Mouse (Mus musculus) layer of hippocampus, postnatal 25 days (tissue): ENCODE measurements around the gene Jak3. TPM values are rescaled to one million over a fixed set of nuclear protein-coding genes. Genes with fewer than 3 reads are reported as not detected.
"Not testable (repeated sequence)": the region's sequence is repeated elsewhere in the genome, so short reads cannot be mapped to it uniquely, and the experiment has no call there.

Experiments
- DNase-seq, 2 experiments: peaks; one replicate each; pipeline ENCODE4 v3.0.0; 2022; ENCODE audit warnings: mixed read lengths in 2 of 2, low spot score in 1 of 2; ENCODE audit errors: extremely low spot score in 1 of 2
- microRNA-seq, 2 experiments: library from miRNA; unstranded; fragments of <30 nt; microRNA quantifications; one replicate each; pipeline ENCODE4 v1.2.0; 2021
- total RNA-seq, 2 experiments: library from RNA; stranded (reverse); gene quantifications; 2 replicates each; pipeline ENCODE4 v1.2.3; 2021

Gene Jak3
- total RNA-seq, 2 experiments from 2014 or later = 4.9 to 5.6 TPM

DNA sequence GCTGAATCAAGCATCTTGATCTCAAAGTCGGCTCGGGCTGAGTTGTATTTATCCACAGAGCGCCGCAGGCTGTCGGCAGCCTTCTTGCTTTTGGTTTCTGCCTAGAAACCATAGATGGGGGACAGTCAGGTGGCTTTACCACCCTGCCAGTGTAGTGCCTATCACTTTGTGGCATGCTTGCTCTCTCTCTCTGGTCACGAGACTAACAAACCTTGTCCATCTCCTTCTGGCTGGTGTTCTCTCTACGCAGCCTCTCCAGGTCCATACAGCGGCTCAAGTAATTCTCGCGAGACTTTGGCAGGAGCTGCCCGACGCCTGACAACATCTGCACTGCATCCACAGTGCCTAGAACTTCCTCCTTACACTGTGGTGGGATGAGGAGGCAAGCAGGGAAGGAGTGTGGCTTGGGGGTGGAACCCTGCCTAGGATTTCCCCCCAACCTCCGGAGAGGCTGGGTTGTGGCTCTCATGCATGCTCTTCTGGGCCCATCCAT, 40.5 kb downstream of the Jak3 start:
- no peak for DNase-seq

DNA sequence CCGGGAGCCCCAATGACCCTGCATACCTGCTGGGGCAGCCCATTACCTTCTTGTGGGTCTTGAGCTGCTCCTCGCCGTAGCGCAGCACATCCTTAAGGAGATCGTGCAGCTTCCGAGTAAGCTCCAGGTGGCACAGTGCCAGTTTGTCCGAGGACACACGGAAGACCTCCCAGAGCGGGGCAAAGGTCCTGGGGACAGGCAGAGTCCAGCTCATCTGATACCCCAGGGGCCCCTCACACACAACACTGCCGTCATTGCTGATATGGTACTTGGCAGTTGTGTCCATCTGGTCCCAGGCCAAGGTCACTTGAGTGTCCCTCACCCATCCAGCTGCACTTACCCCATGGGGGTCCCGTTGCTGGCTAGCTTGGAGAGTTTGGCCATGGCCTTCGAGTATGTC, 41.0 kb downstream of the Jak3 start:
- no peak for DNase-seq

DNA sequence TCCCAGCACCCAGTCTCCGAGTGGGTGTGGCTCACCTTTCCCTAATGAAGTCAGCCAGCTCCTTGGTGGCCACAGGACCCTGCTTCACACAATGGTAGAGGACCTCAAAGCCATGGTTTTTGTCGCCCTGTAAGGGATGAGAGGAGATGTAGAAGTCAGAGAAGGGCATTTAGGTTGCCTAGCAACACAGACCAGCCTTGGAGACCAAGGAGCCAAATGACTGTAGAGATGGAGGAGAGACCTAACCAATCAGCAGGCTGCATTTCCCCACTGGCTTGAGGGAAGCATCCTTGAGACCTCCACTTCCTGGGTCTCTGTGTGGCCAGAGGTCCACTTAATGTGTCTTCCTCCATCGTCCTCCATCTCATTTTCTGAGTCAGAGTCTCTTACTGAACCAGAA, 42.2 kb downstream of the Jak3 start:
- DNase-seq = no peak

DNA sequence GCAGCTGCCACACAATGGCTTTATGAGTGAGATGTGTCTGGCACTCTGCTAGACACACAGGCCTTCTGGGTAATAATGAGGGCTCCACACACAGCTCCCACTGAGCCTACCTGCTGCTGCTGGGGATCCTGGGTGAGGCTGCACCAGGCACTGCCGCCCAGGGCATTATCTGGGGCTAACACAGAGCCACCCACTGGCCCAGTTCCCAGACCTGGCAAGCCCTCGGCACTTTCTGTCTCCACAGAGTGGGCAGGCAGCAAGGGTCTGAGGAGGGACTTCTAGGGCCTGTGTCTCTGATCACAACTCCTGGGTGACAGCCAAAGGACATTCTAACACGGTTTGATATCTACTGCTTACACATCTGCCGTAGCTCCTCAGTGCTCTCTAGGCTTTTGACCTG, 43.1 kb downstream of the Jak3 start:
- DNase-seq = peak in 1 of 2 experiments; percentile 56

DNA sequence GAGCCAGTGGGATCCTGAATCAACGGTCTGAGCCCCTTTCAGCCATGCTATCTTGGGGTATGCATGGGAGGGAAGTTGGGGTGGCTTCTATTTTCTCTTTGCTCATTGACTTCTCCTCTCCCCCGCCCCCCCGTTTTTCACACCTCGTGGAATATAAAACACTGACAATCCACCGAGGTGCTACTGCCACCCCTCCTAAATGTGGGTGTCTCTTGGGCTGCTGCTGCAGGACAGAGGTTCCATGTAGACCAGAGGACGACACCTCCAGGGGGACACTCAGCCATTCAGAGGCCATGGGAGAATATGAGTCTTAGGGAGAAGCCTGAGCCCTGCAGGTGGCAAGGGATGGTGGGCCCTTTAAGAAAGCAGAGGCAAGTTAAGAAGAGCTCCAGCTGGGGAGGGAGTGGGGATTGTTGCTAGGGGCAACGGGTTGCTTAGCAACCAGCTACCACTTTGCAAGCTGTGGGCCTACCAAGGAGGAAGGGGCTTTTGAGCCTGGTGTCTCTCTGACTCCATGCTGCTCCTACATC, 43.9 kb downstream of the Jak3 start:
- DNase-seq = peak; percentile 60 to 65

DNA sequence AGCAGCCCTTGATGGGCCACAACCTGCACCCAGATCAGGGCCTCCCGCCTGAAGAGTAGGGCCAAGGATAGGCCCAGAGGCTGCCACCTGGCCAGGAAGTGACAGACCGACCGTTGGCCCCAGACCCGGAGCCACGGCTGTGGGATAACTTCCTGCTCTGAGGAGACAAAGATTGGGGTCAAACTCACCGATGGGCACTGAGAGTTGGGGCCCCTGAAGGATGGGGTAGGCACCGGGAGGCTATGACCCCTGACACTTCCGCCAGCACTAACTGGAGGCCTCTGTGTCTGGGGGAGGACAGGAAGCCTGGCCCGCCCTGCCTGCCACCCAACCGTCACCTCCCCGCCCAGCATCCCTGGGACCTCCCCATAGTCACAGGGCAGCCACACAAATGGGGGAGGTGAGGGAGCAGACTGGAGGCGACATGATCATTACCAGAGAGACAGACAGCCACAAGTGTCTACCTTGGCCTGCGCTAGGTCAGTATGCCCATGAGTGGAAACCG, 47.0 kb downstream of the Jak3 start:
- no peak for DNase-seq

DNA sequence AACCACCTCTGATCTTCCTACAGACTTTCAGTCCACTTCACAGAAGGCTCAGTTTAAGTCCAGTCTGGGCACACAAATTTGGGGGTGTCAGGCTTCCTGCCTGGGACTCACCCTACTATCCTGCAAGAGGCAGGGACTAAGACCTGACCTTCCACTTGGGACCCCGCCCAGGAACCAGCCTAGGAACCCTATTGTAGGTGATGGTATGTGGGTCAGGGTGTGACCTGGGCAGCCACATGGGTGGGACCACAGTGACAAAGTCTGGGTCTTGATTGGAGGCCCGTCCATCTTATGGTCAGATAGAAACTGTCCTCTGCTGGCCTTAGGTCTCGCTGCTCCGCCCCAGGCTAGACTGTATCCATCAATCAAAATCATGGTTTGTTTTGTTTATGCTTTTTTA, 48.3 kb downstream of the Jak3 start:
- no peak for DNase-seq

DNA sequence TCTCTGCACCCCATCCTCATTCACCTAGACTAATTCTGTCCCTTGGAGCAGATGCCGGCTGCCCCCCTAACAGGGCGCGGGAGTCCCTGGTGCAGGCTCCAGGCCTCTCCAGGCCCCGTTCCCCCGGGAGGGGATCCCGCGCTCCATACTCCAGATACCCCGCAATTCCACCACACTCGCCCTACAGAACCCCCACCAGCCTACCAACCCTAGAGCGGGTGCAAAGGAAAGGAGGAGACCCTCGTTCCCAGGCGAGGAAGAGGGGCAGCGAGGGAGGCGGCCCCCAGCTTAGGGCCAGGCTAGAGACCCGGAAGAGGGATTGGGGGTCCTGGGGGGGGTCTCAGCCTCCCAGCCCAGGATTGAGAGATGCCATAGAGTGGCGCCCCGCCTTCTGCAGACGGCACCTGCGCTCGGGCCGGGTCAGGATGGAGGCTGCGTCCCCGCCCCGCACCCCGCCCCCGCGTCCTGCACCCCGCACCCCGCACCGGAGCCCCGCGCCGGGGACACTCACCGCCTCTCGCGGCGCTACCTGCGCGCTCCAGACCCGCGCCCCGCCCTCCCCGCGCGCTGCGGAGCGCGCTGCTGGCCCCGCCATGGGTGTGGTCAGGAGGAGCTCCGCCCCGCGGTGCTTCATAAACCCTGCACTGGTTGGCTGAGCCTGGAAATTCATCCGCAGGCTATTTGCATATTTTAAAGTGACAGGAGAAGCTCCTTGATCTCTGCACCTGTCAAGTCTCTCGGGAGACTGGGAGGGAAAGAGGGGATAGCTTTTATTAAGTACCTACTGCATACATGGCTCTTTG, 49.2 kb downstream of the Jak3 start, which contains the start of gene Fcho1:
Gene Fcho1 (minus strand): TSS at position 595 of the 803 bp plus-strand sequence.
- DNase-seq = peak; percentile 66 to 68

DNA sequence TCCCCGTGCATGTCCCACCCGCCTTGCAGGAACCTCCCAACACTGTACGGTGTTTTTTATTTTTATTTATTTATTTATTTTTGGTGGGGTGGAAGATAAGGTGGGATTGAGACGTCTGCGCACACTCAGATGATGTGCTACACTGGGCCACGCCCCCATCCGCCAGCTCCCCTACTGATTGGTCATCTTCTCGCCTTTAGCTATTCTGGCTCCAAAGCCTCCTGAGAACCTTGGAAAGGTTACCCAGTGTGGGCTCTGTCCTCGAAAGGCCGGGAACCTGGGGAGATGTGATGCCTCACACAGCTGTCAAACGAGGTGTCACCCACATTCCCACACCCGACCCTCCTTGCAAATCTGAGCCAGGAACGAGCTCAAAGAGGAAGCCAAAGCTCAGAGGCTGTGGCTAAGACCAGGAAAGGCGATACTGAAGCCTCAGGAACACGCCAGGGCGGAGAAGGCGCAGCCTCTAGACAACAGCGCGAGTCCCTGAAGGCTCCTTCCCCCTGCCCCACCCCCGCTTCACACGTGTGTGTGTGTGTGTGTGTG, 52.2 kb downstream of the Jak3 start:
- DNase-seq = no peak

DNA sequence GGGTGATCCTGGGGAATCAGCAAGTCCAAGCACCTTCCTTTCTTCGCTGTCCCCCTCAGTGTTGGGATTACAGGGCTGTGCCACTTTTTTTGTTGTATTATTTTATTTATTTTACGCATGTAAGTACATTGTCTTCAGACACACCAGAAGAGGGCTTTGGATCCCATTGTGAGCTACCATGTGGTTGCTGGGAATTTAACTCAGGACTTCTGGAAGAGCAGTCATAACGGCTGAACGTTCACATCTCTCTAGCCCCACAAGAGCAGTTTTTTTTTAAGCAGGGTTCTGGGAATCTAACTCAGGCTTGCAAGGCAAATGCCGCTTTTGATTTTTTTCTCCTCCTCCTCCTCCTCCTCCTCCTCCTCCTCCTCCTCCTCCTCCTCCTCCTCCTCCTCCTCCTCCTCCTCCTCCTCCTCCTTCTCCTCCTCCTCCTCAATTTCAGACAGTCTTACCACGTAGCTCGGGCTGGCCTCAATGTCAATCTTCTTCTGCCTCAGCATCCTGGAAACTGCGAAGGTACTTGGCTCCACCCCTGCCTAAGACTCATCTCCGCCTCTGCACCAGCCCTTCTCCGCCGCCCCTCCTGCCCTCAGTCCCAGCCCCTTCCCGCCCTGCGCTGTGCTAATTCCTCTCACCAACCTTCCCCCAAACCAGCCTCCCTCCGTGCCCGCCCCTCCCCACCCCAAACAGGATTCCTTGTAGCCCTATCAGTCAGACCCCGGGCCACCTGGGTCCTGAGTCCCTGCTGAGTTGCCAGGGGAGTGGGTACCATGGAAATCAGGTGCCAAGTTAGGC, 52.9 kb downstream of the Jak3 start:
- no peak for DNase-seq

DNA sequence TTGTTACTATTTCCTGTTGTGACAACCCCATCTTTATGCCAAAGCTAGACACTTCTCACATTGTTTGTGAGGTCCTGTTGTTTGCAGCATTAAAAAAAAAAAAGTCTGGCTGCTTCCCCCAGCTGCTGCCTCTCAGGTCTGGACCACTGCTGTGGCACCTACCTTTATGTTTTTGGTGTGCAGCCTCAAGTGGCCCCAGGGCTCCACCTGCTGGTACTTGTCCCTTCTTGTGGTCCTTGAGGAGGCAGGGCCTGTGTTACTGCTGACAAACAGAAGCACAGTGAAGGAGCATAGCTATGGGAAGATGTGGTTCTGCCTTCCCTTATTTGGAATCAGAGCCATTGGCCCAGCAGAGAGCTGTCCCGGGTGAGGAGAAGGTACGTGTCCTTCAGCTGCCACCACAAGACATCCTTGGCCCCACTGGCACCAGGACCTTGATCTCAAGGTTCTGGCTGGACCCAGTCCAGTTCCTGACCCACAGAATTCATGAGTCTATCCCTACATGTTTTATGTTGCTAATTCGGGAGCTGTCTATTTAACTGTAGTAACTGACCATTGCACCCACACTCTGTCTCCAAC, 55.6 kb downstream of the Jak3 start:
- peak in 1 of 2 experiments; percentile 68 for DNase-seq

DNA sequence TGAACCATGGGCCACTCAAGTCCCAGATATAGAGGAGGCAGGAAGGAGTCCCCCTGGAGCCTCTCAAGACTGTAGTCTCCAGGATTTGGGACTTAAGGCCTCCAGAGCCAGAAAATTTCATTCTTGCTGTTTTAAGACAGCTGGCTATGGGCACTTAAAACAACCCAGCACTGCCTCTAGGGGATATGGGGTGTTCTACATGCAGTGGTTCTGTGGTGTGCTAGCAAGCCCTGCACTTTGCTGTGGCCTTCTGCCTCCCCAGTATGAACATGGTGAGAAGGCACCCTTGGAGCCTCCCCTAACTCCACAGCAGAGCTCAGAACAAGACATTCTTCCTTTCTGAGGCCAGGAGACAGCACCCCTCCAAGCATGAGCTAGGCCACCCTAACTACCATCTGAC, 62.2 kb downstream of the Jak3 start:
- not testable (repeated sequence) for DNase-seq

Small RNA genes within 50 kb of the gene (microRNA-seq; reads per million reads assigned to microRNA genes)
- gene Mir6769b = 29.4 to 33.1 reads per million in 2 experiments

Other genes starting within 250 kb of the Jak3 start
- gene Abhd8, start 212.6 kb upstream of the Jak3 start, total RNA-seq = 100 to 1,000 TPM; 235 to 284 TPM
- gene Mrpl34, start 211.3 kb upstream of the Jak3 start, total RNA-seq = 10 to 100 TPM; 49.9 to 54.7 TPM
- gene Dda1, start 207.1 kb upstream of the Jak3 start, total RNA-seq = 10 to 100 TPM; 95.6 to 97.2 TPM
- gene Ano8, start 190.3 kb upstream of the Jak3 start, total RNA-seq = 10 to 100 TPM; 53.5 to 58.0 TPM
- 10 to 100 TPM; 28.4 to 36.4 TPM for gene Gtpbp3, start 188.2 kb upstream of the Jak3 start, total RNA-seq
- gene Plvap, start 164.5 kb upstream of the Jak3 start, total RNA-seq = 1 to 10 TPM; 6.1 to 6.7 TPM
- gene Ccdc194, start 150.6 kb upstream of the Jak3 start, total RNA-seq = not detected
- 1 to 10 TPM; 3.0 to 4.1 TPM for gene Bst2, start 138.8 kb upstream of the Jak3 start, total RNA-seq
- gene Mvb12a, start 133.4 kb upstream of the Jak3 start, total RNA-seq = 10 to 100 TPM; 30.9 to 33.6 TPM
- not detected for gene Tmem221, start 117.4 kb upstream of the Jak3 start, total RNA-seq
- not detected for gene Nxnl1, start 109.7 kb upstream of the Jak3 start, total RNA-seq
- gene Slc27a1, start 107.4 kb upstream of the Jak3 start, total RNA-seq = 100 to 1,000 TPM; 107 to 128 TPM
- gene Pgls, start 84.1 kb upstream of the Jak3 start, total RNA-seq = 10 to 100 TPM; 36.3 to 38.9 TPM
- gene Fam129c, start 78.6 kb upstream of the Jak3 start, total RNA-seq = 1 to 10 TPM; 2.7 to 4.3 TPM
- gene Colgalt1, start 65.3 kb upstream of the Jak3 start, total RNA-seq = 10 to 100 TPM; 56.7 to 58.7 TPM
- gene Unc13a, start 4.5 kb upstream of the Jak3 start, total RNA-seq = 100 to 1,000 TPM; 235 to 291 TPM
- gene Insl3, start 12.9 kb downstream of the Jak3 start, total RNA-seq = 1 to 10 TPM in 1 of 2 experiments, under 1 TPM in 1; 0.98 to 3.3 TPM
- under 1 TPM; 0.42 to 0.47 TPM for gene B3gnt3, start 25.5 kb downstream of the Jak3 start, total RNA-seq
- 100 to 1,000 TPM in 1 of 2 experiments, 10 to 100 TPM in 1; 88.0 to 106 TPM for gene Fcho1, start 49.4 kb downstream of the Jak3 start, total RNA-seq
- 1 to 10 TPM; 8.8 to 8.9 TPM for gene Zfp709, start 205.7 kb downstream of the Jak3 start, total RNA-seq
- gene Zfp882, start 232.3 kb downstream of the Jak3 start, total RNA-seq = 10 to 100 TPM; 13.4 to 13.9 TPM
- 10 to 100 TPM; 25.6 to 30.8 TPM for gene Zfp617, start 232.3 kb downstream of the Jak3 start, total RNA-seq